Mouse (Mus musculus): ENCODE measurements at regions not wholly inside any gene's neighbourhood (a gene's known extent, or its start where the extent isn't known, plus 50 kb on each side); places are given as distances from the start of the nearest gene placed in this dataset.

- DNase-seq (ENCODE audit: extremely low spot score in 1 of 2, low spot score in 2 of 2), result no peak
- intact Hi-C loops (cut with DNase I), result no loop called here
Measured at GRCm38 (mm10) chr8:46898697-46899445, 87.8 kb upstream of the Enpp6 start.

- intact Hi-C loops (cut with DNase I), result no loop called here
- DNase-seq (ENCODE audit: extremely low spot score in 1 of 2, low spot score in 2 of 2), result no peak
Measured at GRCm38 (mm10) chr8:46900826-46901225, 85.9 kb upstream of the Enpp6 start.

GRCm38 (mm10) chr8:46904731-46905130 is 82.0 kb upstream of the Enpp6 start:
- intact Hi-C loops (cut with DNase I), result no loop called here
- no peak for DNase-seq (ENCODE audit: extremely low spot score in 1 of 2, low spot score in 2 of 2)

GRCm38 (mm10) chr8:46907390-46907789 is 79.3 kb upstream of the Enpp6 start:
- intact Hi-C loops (cut with DNase I), result no loop called here
- DNase-seq (ENCODE audit: extremely low spot score in 1 of 2, low spot score in 2 of 2), result no peak

- intact Hi-C loops (cut with DNase I), result no loop called here
- DNase-seq (ENCODE audit: extremely low spot score in 1 of 2, low spot score in 2 of 2), result no peak
Measured at GRCm38 (mm10) chr8:46908186-46908585, 78.5 kb upstream of the Enpp6 start.

GRCm38 (mm10) chr8:46913956-46914355 is 72.7 kb upstream of the Enpp6 start:
- intact Hi-C loops (cut with DNase I), result no loop called here
- DNase-seq (ENCODE audit: extremely low spot score in 1 of 2, low spot score in 2 of 2), result no peak

- no peak for DNase-seq (ENCODE audit: extremely low spot score in 1 of 2, low spot score in 2 of 2)
- intact Hi-C loops (cut with DNase I), result no loop called here
Measured at GRCm38 (mm10) chr8:46920071-46920470, 66.6 kb upstream of the Enpp6 start.

GRCm38 (mm10) chr8:46921075-46921474 is 65.6 kb upstream of the Enpp6 start:
- intact Hi-C loops (cut with DNase I), result no loop called here
- DNase-seq (ENCODE audit: extremely low spot score in 1 of 2, low spot score in 2 of 2), result no peak

- DNase-seq (ENCODE audit: extremely low spot score in 1 of 2, low spot score in 2 of 2), result no peak
- intact Hi-C loops (cut with DNase I), result no loop called here
Measured at GRCm38 (mm10) chr8:46921585-46921984, 65.1 kb upstream of the Enpp6 start.

- DNase-seq (ENCODE audit: extremely low spot score in 1 of 2, low spot score in 2 of 2), result no peak
- intact Hi-C loops (cut with DNase I), result no loop called here
Measured at GRCm38 (mm10) chr8:46924787-46925548, 61.7 kb upstream of the Enpp6 start.

GRCm38 (mm10) chr8:46928718-46929117 is 58.0 kb upstream of the Enpp6 start:
- DNase-seq (ENCODE audit: extremely low spot score in 1 of 2, low spot score in 2 of 2), result no peak
- intact Hi-C loops (cut with DNase I), result no loop called here

GRCm38 (mm10) chr8:46929678-46930077 is 57.0 kb upstream of the Enpp6 start:
- intact Hi-C loops (cut with DNase I), result no loop called here

GRCm38 (mm10) chr8:46931267-46931666 is 55.4 kb upstream of the Enpp6 start:
- intact Hi-C loops (cut with DNase I), result no loop called here
- peak in 1 of 2 experiments; percentile 7 for DNase-seq (ENCODE audit: extremely low spot score in 1 of 2, low spot score in 2 of 2)

More at GRCm38 (mm10) chr8:46929678-46930077, 57.0 kb upstream of the Enpp6 start:
- DNase-seq (ENCODE audit: extremely low spot score in 1 of 2, low spot score in 2 of 2), result peak in 1 of 2 experiments; percentile 5

GRCm38 (mm10) chr8:46933256-46933655 is 53.4 kb upstream of the Enpp6 start:
- no peak for DNase-seq (ENCODE audit: extremely low spot score in 1 of 2, low spot score in 2 of 2)
- intact Hi-C loops (cut with DNase I), result no loop called here

GRCm38 (mm10) chr8:46934254-46934653 is 52.4 kb upstream of the Enpp6 start:
- peak; percentile 48 to 61 for DNase-seq (ENCODE audit: extremely low spot score in 1 of 2, low spot score in 2 of 2)

GRCm38 (mm10) chr8:46934898-46935297 is 51.8 kb upstream of the Enpp6 start:
- peak in 1 of 2 experiments; percentile 65 for DNase-seq (ENCODE audit: extremely low spot score in 1 of 2, low spot score in 2 of 2)
- intact Hi-C loops (cut with DNase I), result loop anchor here (5.0 kb wide), 3 partner anchors 198 to 263 kb away; partner anchors contain the start of gene Irf2

More at GRCm38 (mm10) chr8:46934254-46934653, 52.4 kb upstream of the Enpp6 start:
- intact Hi-C loops (cut with DNase I), result no loop called here

- peak; percentile 32 to 46 for DNase-seq (ENCODE audit: extremely low spot score in 1 of 2, low spot score in 2 of 2)
- intact Hi-C loops (cut with DNase I), result loop anchor here (5.0 kb wide), 3 partner anchors 199 to 264 kb away; partner anchors contain the start of gene Irf2
Measured at GRCm38 (mm10) chr8:46936039-46936438, 50.6 kb upstream of the Enpp6 start.
